Mouse (Mus musculus) lung, embryonic 16.5 days (tissue): Measurements from ENCODE around the gene Arpc3. TPM values are rescaled to one million over a fixed set of nuclear protein-coding genes. Genes with fewer than 3 reads are reported as not detected.
A peak's percentile ranks its signal among the peaks of the same experiment; 100 is the strongest.

Experiments
- ATAC-seq: fragments of 200-750 bp; cut with Nextera tagmentation; 2 replicates; pipeline ENCODE4 v1.8.0; 2017; ENCODE audit warnings: low read depth, mild to moderate bottlenecking, moderate library complexity
- H3K27ac ChIP-seq: fragments of 300-500 bp; sonication (generic); 2 replicates; pipeline ENCODE4 v1.5.1; 2014; ENCODE audit warnings: mild to moderate bottlenecking, control low read depth, low read length
- H3K27me3 ChIP-seq: fragments of 300-500 bp; sonication (generic); 2 replicates; pipeline ENCODE4 v1.6.1; 2014; ENCODE audit warnings: low read depth, low read length, mixed read lengths; ENCODE audit not compliant: control insufficient read depth, insufficient read depth
- H3K36me3 ChIP-seq: fragments of 300-500 bp; sonication (generic); 2 replicates; pipeline ENCODE4 v1.6.1; 2014; ENCODE audit warnings: low read length; ENCODE audit not compliant: control insufficient read depth, insufficient read depth
- H3K4me1 ChIP-seq: fragments of 300-500 bp; sonication (generic); replicated peaks from 2 replicates; pipeline ENCODE4 v1.6.1; 2014; ENCODE audit warnings: low read length, mixed read lengths; ENCODE audit not compliant: control insufficient read depth, insufficient read depth
- H3K4me2 ChIP-seq: fragments of 300-500 bp; sonication (generic); 2 replicates; pipeline ENCODE4 v1.6.1; 2014; ENCODE audit warnings: low read depth, low read length, control low read depth
- H3K4me3 ChIP-seq: fragments of 300-500 bp; sonication (generic); 2 replicates; pipeline ENCODE4 v1.5.1; 2014; ENCODE audit warnings: mild to moderate bottlenecking, low read length, control low read depth
- H3K9ac ChIP-seq: fragments of 300-500 bp; sonication (generic); 2 replicates; pipeline ENCODE4 v1.6.1; 2014; ENCODE audit warnings: low read length, control low read depth
- H3K9me3 ChIP-seq: fragments of 300-500 bp; sonication (generic); 2 replicates; pipeline ENCODE4 v1.6.1; 2016; ENCODE audit warnings: low read length; ENCODE audit not compliant: control insufficient read depth
- WGBS: fragments of 180-500 bp; shearing (Covaris S2); extraction: QIAGEN DNeasy Blood & Tissue Kit; methylation state at CpG from one replicate; pipeline ENCODE4 v1.1.7; 2014; 5-methylcytosine and 5-hydroxymethylcytosine counted together
- polyA plus RNA-seq: library from polyadenylated mRNA; unstranded; fragments of >200 nt; fragmentation: Nextera tagmentation; extraction: Ambion mirVana; gene quantifications from 2 replicates; pipeline ENCODE4 v1.2.1, GENCODE M21; 2015

Arpc3 gene
- polyA plus RNA-seq, 1 experiment from 2014 or later, result 162 TPM

GRCm38 (mm10) chr5:122421271-122422068 is 29.8 kb downstream of the Arpc3 start, which contains the start of gene Anapc7:
TSS of gene Anapc7 (plus strand) at chr5:122421693.
- H3K9me3 ChIP-seq, result no peaks in the 10 kb centered on the region
- H3K4me3 ChIP-seq, result peak within 1 kb of the TSS; percentile 99
- ATAC-seq, result no peak; the same call in 1 of the 2 replicates
- WGBS, result 19% methylated on average over 17 of the region's 17 CpGs
- H3K36me3 ChIP-seq, result no peaks in the 10 kb centered on the region
- no peaks in the 10 kb centered on the region for H3K27me3 ChIP-seq
- H3K9ac ChIP-seq, result peak within 1 kb of the TSS; percentile 99
- H3K4me1 ChIP-seq, result peaks cover 11% of the 10 kb centered on the region
- peak within 1 kb of the TSS; percentile 90 for H3K27ac ChIP-seq
- H3K4me2 ChIP-seq, result peak within 1 kb of the TSS; percentile 89

DNA sequence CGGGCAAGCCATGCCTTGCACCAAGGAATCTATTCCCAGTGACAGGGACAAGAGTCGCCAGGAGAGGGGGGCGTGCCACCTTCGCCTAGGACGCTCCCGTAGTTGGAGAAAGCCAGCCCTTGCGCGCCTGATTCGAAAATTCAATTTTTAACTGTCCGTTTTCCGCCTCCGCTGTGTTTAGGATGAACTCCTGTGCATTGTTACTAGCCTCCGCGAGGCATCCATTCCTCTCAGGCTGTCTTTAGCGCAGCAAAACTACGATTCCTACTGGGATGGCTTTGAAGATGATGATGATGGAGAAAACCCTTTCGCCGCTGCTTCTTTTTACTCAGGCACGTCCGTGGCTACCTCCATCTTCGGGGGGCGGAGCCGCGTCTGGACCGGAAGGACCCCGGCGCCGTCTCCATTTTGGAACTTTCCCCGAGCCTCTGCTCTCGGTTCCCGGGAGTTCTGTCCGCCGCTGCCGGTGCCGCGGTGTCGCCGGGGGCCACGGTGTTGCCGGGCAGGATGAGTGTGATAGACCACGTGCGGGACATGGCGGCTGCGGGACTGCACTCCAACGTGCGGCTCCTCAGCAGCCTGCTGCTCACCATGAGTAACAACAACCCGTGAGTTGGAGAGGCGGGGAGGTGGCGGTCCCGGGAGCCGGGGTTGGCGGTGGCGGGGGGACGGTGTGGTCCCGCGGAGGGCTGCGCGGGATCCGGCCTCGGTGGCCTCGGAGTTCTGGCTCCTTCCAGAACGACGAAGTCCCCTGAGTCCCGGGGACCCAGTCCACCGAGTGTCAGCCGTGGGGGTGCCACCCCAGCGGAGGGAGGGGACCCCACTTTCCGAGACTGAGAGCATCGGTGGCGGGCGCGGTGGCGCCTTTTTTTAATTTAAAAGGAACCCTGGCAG is 30.6 kb downstream of the Arpc3 start:
- Histone ChIP-seq H3K4me3 (peak overlapping the region; percentile 99), H3K27ac (peak overlapping the region; percentile 90), H3K9ac (peak overlapping the region; percentile 99), H3K27me3 (no peaks in the 10 kb centered on the region), H3K36me3 (no peaks in the 10 kb centered on the region), H3K4me1 (peaks cover 11% of the 10 kb centered on the region), H3K4me2 (peak overlapping the region; percentile 89), H3K9me3 (no peaks in the 10 kb centered on the region)
- under 1% methylated on average over 70 of the region's 73 CpGs for WGBS
- ATAC-seq, result peak; percentile 94

GRCm38 (mm10) chr5:122423083-122423482 is 31.4 kb downstream of the Arpc3 start:
- Histone ChIP-seq H3K4me1 (peaks cover 11% of the 10 kb centered on the region), H3K36me3 (peaks cover 1% of the 10 kb centered on the region; the same call in 1 of the 2 replicates), H3K27me3 (no peaks in the 10 kb centered on the region), H3K4me2 (peak overlapping the region; percentile 80), H3K4me3 (peak overlapping the region; percentile 99), H3K9me3 (no peaks in the 10 kb centered on the region), H3K9ac (peak overlapping the region; percentile 99), H3K27ac (no peak overlapping the region)
- WGBS, result 23% methylated on average over 15 of the region's 15 CpGs
- ATAC-seq, result no peak

DNA sequence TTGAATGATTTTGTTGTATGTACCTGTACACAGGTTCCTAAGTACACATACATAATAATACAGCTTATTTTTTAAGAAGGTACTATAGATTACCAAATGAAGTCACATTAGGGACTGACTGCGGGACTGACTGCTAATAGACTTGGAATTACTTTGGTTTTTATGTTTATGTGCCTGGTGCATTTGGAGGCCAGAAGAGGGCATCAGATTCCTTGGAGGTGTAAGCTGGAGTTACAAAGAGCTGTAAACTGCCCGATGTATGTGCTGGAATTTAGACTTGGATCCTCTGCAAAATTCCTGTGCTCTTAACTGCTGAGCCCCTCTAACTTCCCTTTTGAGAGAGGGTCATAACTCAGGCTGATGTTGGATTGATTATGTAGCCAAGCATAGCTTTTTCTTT is 33.9 kb downstream of the Arpc3 start:
- Histone ChIP-seq H3K4me3 (no peak overlapping the region), H3K4me2 (no peak overlapping the region), H3K36me3 (peaks cover 16% of the 10 kb centered on the region), H3K9me3 (no peaks in the 10 kb centered on the region), H3K27me3 (no peaks in the 10 kb centered on the region), H3K27ac (no peak overlapping the region), H3K4me1 (peaks cover 11% of the 10 kb centered on the region), H3K9ac (no peak overlapping the region)
- ATAC-seq, result no peak
- WGBS, result 75% methylated on average over 2 of the region's 2 CpGs

GRCm38 (mm10) chr5:122430036-122430775 is 38.5 kb downstream of the Arpc3 start:
- H3K27ac ChIP-seq, result no peak overlapping the region
- ATAC-seq, result no peak
- H3K4me2 ChIP-seq, result no peak overlapping the region
- H3K9ac ChIP-seq, result no peak overlapping the region
- H3K27me3 ChIP-seq, result no peaks in the 10 kb centered on the region
- WGBS, result 86% methylated on average over 4 of the region's 4 CpGs
- H3K4me3 ChIP-seq, result no peak overlapping the region
- H3K36me3 ChIP-seq, result peaks cover 47% of the 10 kb centered on the region
- H3K4me1 ChIP-seq, result no peaks in the 10 kb centered on the region
- no peaks in the 10 kb centered on the region for H3K9me3 ChIP-seq

DNA sequence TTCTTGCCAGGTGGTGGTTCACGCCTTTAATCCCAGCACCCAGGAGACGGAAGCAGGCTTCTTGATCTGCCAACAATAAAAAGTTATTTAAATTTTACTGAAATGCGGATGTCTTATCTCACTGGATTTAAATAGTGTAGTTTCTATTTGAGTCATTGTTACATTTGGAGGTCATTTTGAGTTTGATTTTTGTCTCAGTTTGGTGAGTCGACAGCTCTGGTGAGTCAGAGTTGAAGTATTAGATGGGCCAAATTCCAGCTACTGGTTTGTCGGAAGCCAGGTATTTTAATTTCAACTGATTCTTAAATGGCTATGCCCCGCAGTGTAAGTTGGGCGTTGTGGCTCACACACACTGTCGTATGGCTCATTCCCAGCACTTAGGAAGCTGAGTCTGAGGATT is 39.5 kb downstream of the Arpc3 start:
- Histone ChIP-seq H3K36me3 (peaks cover 50% of the 10 kb centered on the region), H3K9me3 (no peaks in the 10 kb centered on the region), H3K4me1 (no peaks in the 10 kb centered on the region), H3K27ac (no peak overlapping the region), H3K9ac (no peak overlapping the region), H3K4me2 (no peak overlapping the region), H3K4me3 (no peak overlapping the region), H3K27me3 (no peaks in the 10 kb centered on the region)
- 92% methylated on average over 8 of the region's 8 CpGs for WGBS
- no peak for ATAC-seq

DNA sequence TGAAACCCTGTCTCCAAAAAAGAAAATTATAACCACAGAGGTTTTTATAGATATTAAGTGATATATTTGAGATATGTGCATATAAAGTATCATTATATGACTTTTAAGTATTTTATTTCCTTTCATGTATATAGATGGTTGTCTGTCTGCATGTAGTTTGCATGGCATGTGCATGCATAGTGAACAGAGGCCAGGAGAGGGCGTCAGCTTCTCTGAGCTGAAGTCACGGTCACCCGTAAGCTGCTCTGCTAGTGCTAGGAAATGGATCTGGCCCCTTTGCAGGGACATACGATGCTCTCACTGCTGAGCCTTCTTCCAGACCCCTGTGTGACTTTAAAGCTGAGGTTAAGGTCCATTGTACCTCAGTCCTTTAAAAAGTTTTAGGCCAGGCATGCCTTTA is 42.9 kb downstream of the Arpc3 start:
- no peak overlapping the region for H3K4me3 ChIP-seq
- no peak overlapping the region for H3K4me2 ChIP-seq
- no peak for ATAC-seq
- H3K36me3 ChIP-seq, result peaks cover 70% of the 10 kb centered on the region
- 75% methylated on average over 4 of the region's 4 CpGs for WGBS
- H3K27me3 ChIP-seq, result no peaks in the 10 kb centered on the region
- H3K4me1 ChIP-seq, result no peaks in the 10 kb centered on the region
- no peak overlapping the region for H3K27ac ChIP-seq
- H3K9ac ChIP-seq, result no peak overlapping the region
- no peaks in the 10 kb centered on the region for H3K9me3 ChIP-seq

GRCm38 (mm10) chr5:122439400-122440094 is 47.9 kb downstream of the Arpc3 start:
- H3K9ac ChIP-seq, result no peak overlapping the region
- no peaks in the 10 kb centered on the region for H3K9me3 ChIP-seq
- no peak overlapping the region for H3K4me3 ChIP-seq
- ATAC-seq, result peak; percentile 83
- peaks cover 80% of the 10 kb centered on the region for H3K36me3 ChIP-seq
- H3K4me1 ChIP-seq, result no peaks in the 10 kb centered on the region
- 68% methylated on average over 19 of the region's 19 CpGs for WGBS
- H3K4me2 ChIP-seq, result no peak overlapping the region
- H3K27ac ChIP-seq, result no peak overlapping the region
- H3K27me3 ChIP-seq, result no peaks in the 10 kb centered on the region
